Mouse (Mus musculus): ENCODE results near the gene Krcc1.

DNA sequence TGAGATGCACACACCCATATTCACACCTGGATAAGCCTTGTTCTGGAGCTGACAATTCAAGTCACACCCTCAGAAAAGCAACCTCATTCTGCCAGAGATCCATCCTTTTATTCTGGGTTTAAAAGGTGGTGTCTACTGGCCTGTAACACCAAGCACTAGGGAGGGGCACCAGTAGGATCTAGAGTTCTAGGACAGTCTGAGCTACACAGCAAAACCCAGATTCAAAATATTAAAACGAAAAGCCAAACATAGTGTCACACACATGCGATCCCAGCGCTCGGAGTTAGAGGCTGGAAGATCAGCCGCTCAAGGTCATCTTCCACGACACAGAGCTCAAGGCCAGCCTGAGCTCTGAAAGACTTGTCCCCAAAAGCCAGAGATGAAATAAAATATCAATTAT is 17.0 kb upstream of the Krcc1 start:
- TF ChIP-seq CTCF (IDR thresholded peaks at IDR 0.05) (no peak), EP300 (IDR thresholded peaks at IDR 0.05) (no peak)

All from lung, postnatal 0 days (tissue).